Mouse (Mus musculus) frontal cortex, postnatal 25 days (tissue): Measurements from ENCODE around the gene Hs6st2.

ENCODE experiments used
- DNase-seq, 2 experiments: peaks; one replicate each; pipeline ENCODE4 v3.0.0; 2022; ENCODE audit warnings: low spot score in 2 of 2

Gene Hs6st2

GRCm38 (mm10) chrX:51343595-51343994 lies 338.1 kb downstream of the Hs6st2 start:
- DNase-seq: no peak
